Mouse (Mus musculus) brain, embryonic 14.5 days (tissue): ENCODE data around the gene Gm28374.
"Not testable (repeated sequence)": the region's sequence is repeated elsewhere in the genome, so short reads cannot be mapped to it uniquely, and the experiment has no call there.

Experiments used
- CTCF ChIP-seq: fragments of 200-500 bp; IDR thresholded peaks from 2 replicates; pipeline ENCODE4 v1.5.1; 2012; ENCODE audit warnings: inconsistent platforms, mild to moderate bottlenecking, moderate library complexity, borderline replicate concordance; ENCODE audit not compliant: insufficient read depth, insufficient read length; ENCODE audit errors: extremely low read depth
- POLR2A ChIP-seq: fragments of 200-500 bp; IDR thresholded peaks from 2 replicates; pipeline ENCODE4 v1.6.1; 2012; ENCODE audit warnings: mild to moderate bottlenecking, inconsistent platforms, borderline replicate concordance; ENCODE audit not compliant: poor library complexity, insufficient read depth, insufficient read length, severe bottlenecking; ENCODE audit errors: extremely low read depth

DNA sequence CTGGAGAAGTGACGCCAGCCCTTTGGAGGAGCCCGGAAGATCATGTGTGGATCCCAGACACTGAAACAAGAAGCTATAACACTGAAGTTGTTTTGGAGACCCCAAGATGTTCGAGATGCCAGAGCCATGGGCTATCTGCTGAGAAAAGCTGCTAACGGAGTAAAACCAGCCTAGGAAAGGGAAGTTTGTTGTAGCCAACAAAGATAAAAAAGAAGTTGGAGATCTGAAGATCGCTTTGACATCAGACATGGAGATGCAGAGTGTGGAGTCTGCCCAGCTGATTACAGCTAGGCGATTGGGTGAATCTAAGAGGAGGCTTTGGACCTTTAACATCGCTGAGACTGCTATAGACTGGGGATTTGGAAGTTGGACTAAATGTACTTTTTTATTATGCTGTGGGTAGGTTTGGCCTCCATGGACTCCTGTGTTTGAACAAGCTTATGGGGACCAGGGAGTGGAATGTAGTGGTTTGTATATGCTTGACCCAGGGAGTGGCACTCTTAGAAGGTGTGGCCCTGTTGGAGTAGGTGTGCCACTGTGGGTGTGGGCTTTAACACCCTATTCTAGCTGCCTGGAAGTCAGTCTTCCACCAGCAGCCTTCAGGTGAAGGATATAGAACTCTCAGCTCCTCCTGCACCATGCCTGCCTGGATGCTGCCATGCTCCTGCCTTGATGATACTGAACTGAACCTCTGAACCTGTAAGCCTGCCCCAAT lies 48.5 kb upstream of the Gm28374 start:
- TF ChIP-seq POLR2A, CTCF: not testable (repeated sequence)
